Comparison of ENCODE assay signal across 7 mouse cellular contexts in genomic region chr1:43299490-43300302, GRCm38 (mm10).
DNase-seq lines count a peak whose midpoint lies in the region; ATAC-seq and TF ChIP-seq lines count a peak whose summit lies in the region.

No protein-coding gene starts in this region.

- peak; percentile 80 for TF ChIP-seq CTCF in left cerebral cortex, adult 2 months (IDR thresholded peaks at IDR 0.05)
- peak in 2 of 3 experiments; percentile 62 to 74; a peak in 4 of 6 replicates for TF ChIP-seq CTCF in MEL (IDR thresholded peaks at IDR 0.05 in 2 of 3, conservative IDR thresholded peaks at IDR 0.05 in 1 of 3; ENCODE audit: control insufficient read depth in 1 of 3, insufficient read depth in 1 of 3, low read depth in 2 of 3, low read length in 3 of 3, poor library complexity in 1 of 3, severe bottlenecking in 1 of 3)

- H3K4me3 ChIP-seq in left cerebral cortex, adult 2 months = no peak overlapping the region
- no peak overlapping the region for H3K4me3 ChIP-seq in MEL (ENCODE audit: control insufficient read depth in 1 of 2, insufficient read depth in 1 of 2, low read depth in 2 of 2, low read length in 2 of 2)
- H3K4me3 ChIP-seq in hindbrain, embryonic 14.5 days (replicated peaks; ENCODE audit: low read length) = no peak overlapping the region
- H3K4me3 ChIP-seq in midbrain, embryonic 15.5 days = no peak overlapping the region

- no peak overlapping the region for H3K9ac ChIP-seq in MEL (ENCODE audit: control insufficient read depth, low read depth, low read length, poor library complexity, severe bottlenecking)
- no peak overlapping the region for H3K9ac ChIP-seq in hindbrain, embryonic 14.5 days
- H3K9ac ChIP-seq in midbrain, embryonic 15.5 days = no peak overlapping the region

- no peak for DNase-seq in left cerebral cortex, adult 2 months (ENCODE audit: extremely low spot score in 1 of 2, low spot score in 2 of 2)
- no peak for DNase-seq in left cerebral cortex, adult 18-20 months (ENCODE audit: low spot score in 2 of 2)
- DNase-seq in MEL (ENCODE audit: low read depth, low spot score) = peak; percentile 69
- DNase-seq in c-Kit-positive CD71-positive TER-119-negative erythroid progenitor cells, embryonic 14.5 days (ENCODE audit: low read depth) = peak; percentile 71
- DNase-seq in hindbrain, embryonic 14.5 days (ENCODE audit: low spot score) = peak; percentile 84
- DNase-seq in adrenal gland, postnatal 4 days (ENCODE audit: low spot score in 2 of 2) = no peak

- peaks cover 0 to 13% of the 10 kb centered on the region in 2 experiments; a peak in 2 of 4 replicates for H3K4me1 ChIP-seq in MEL (ENCODE audit: control insufficient read depth in 1 of 2, insufficient read depth in 2 of 2, low read length in 2 of 2)
- H3K4me1 ChIP-seq in hindbrain, embryonic 14.5 days (replicated peaks; ENCODE audit: control insufficient read depth, insufficient read depth, low read length) = no peaks in the 10 kb centered on the region
- H3K4me1 ChIP-seq in midbrain, embryonic 15.5 days = 0 out of 2 replicates have a peak, but pooled peaks cover 2% of the 10 kb centered on the region

- WGBS in hindbrain, embryonic 14.5 days = 52% methylated on average over 7 of the region's 7 CpGs
- WGBS in midbrain, embryonic 15.5 days = 52% methylated on average over 7 of the region's 7 CpGs

- no peaks in the 10 kb centered on the region for H3K9me3 ChIP-seq in MEL (replicated peaks; ENCODE audit: insufficient read depth, low read length)
- no peaks in the 10 kb centered on the region for H3K9me3 ChIP-seq in hindbrain, embryonic 14.5 days (ENCODE audit: control insufficient read depth, low read length)
- H3K9me3 ChIP-seq in midbrain, embryonic 15.5 days = no peaks in the 10 kb centered on the region

- TF ChIP-seq EP300 in MEL (IDR thresholded peaks at IDR 0.05; ENCODE audit: low read depth in 1 of 2, low read length in 2 of 2) = no peak

- intact Hi-C loops in left cerebral cortex, adult 2 months (cut with DNase I) = loop anchor here (2.0 to 10.0 kb wide), 3 partner anchors 145 to 439 kb away; partner anchors contain the start of gene Nck2

- H3K27me3 ChIP-seq in MEL (ENCODE audit: control insufficient read depth in 1 of 2, insufficient read depth in 2 of 2, low read length in 2 of 2) = no peaks in the 10 kb centered on the region
- H3K27me3 ChIP-seq in hindbrain, embryonic 14.5 days (ENCODE audit: control insufficient read depth, insufficient read depth, low read length) = no peaks in the 10 kb centered on the region
- H3K27me3 ChIP-seq in midbrain, embryonic 15.5 days (replicated peaks) = no peaks in the 10 kb centered on the region; the same call in 1 of the 2 replicates

- ATAC-seq in hindbrain, embryonic 14.5 days (ENCODE audit: low FRiP score) = peak; percentile 73
- ATAC-seq in midbrain, embryonic 15.5 days (replicated peaks) = peak; percentile 80

- TF ChIP-seq POLR2A in MEL (IDR thresholded peaks at IDR 0.05; ENCODE audit: control insufficient read depth in 1 of 2, insufficient read depth in 1 of 2, low read depth in 1 of 2, low read length in 2 of 2, poor library complexity in 1 of 2) = no peak

- no peak overlapping the region for H3K27ac ChIP-seq in left cerebral cortex, adult 2 months
- no peak overlapping the region for H3K27ac ChIP-seq in MEL (ENCODE audit: control insufficient read depth, low read depth, low read length)
- no peak overlapping the region for H3K27ac ChIP-seq in hindbrain, embryonic 14.5 days
- no peak overlapping the region for H3K27ac ChIP-seq in midbrain, embryonic 15.5 days

- no peaks in the 10 kb centered on the region for H3K36me3 ChIP-seq in MEL (ENCODE audit: control insufficient read depth in 1 of 2, insufficient read depth in 2 of 2, low read length in 2 of 2)
- H3K36me3 ChIP-seq in hindbrain, embryonic 14.5 days (replicated peaks; ENCODE audit: control insufficient read depth, insufficient read depth) = no peaks in the 10 kb centered on the region
- H3K36me3 ChIP-seq in midbrain, embryonic 15.5 days (replicated peaks) = no peaks in the 10 kb centered on the region

- no peaks in the 10 kb centered on the region for H3K79me2 ChIP-seq in MEL (ENCODE audit: control insufficient read depth, insufficient read depth, low read length, poor library complexity)

- H3K4me2 ChIP-seq in hindbrain, embryonic 14.5 days (replicated peaks) = no peak overlapping the region
- H3K4me2 ChIP-seq in midbrain, embryonic 15.5 days = no peak overlapping the region

- TF ChIP-seq RAD21 in MEL (IDR thresholded peaks at IDR 0.05; ENCODE audit: low read depth, low read length) = peak; percentile 85

TF ChIP-seq in MEL, 35 proteins besides CTCF, POLR2A, EP300 and RAD21:
- TF ChIP-seq SMC3 (IDR thresholded peaks at IDR 0.05; ENCODE audit: low read depth, low read length) = peak; percentile 88
- no peak for TF ChIP-seq TCF12 (IDR thresholded peaks at IDR 0.05; ENCODE audit: low read depth, low read length)
- TF ChIP-seq MAZ (IDR thresholded peaks at IDR 0.05; ENCODE audit: low read depth, low read length) = no peak
- no peak for TF ChIP-seq MYB (IDR thresholded peaks at IDR 0.05; ENCODE audit: low read depth, low read length)
- no peak for TF ChIP-seq GABPA (IDR thresholded peaks at IDR 0.05; ENCODE audit: low read depth, low read length)
- TF ChIP-seq ZC3H11A (IDR thresholded peaks at IDR 0.05; ENCODE audit: low read depth, low read length) = peak; percentile 86
- TF ChIP-seq JUND (IDR thresholded peaks at IDR 0.05; ENCODE audit: low read depth, low read length) = no peak
- no peak for TF ChIP-seq TAL1 (IDR thresholded peaks at IDR 0.05; ENCODE audit: low read length)
- TF ChIP-seq MYC (IDR thresholded peaks at IDR 0.05; ENCODE audit: low read depth, low read length) = no peak
- peak; percentile 42 for TF ChIP-seq GATA1 (IDR thresholded peaks at IDR 0.05; ENCODE audit: low read depth, low read length)
- TF ChIP-seq POLR2AphosphoS2 (IDR thresholded peaks at IDR 0.05; ENCODE audit: low read length) = no peak
- TF ChIP-seq HCFC1 (IDR thresholded peaks at IDR 0.05; ENCODE audit: low read depth, low read length) = no peak
- no peak for TF ChIP-seq NRF1 (IDR thresholded peaks at IDR 0.05; ENCODE audit: insufficient read depth, low read depth, low read length, poor library complexity, severe bottlenecking)
- TF ChIP-seq KAT2A (conservative IDR thresholded peaks at IDR 0.05; ENCODE audit: low read depth, low read length) = no peak
- TF ChIP-seq ZMIZ1 (IDR thresholded peaks at IDR 0.05; ENCODE audit: low read depth, low read length) = no peak
- TF ChIP-seq MXI1 (IDR thresholded peaks at IDR 0.05; ENCODE audit: low read depth, low read length) = no peak
- TF ChIP-seq NELFE (IDR thresholded peaks at IDR 0.05; ENCODE audit: low read depth, low read length) = no peak
- TF ChIP-seq CHD1 (IDR thresholded peaks at IDR 0.05; ENCODE audit: low read depth, low read length) = no peak
- TF ChIP-seq POLR2AphosphoS5 (IDR thresholded peaks at IDR 0.05; ENCODE audit: borderline replicate concordance, low read depth, low read length) = no peak
- TF ChIP-seq SIN3A (IDR thresholded peaks at IDR 0.05; ENCODE audit: low read length) = no peak
- no peak for TF ChIP-seq ZNF384 (IDR thresholded peaks at IDR 0.05; ENCODE audit: low read depth, low read length)
- TF ChIP-seq TBP (IDR thresholded peaks at IDR 0.05; ENCODE audit: low read depth, low read length) = no peak

Comparison
In these comparisons a context has a peak if more than half of its experiments do, and no peak if none do; other contexts are left out.
1. DNase-seq: peak in MEL (single experiment), c-Kit-positive CD71-positive TER-119-negative erythroid progenitor cells, embryonic 14.5 days (single experiment) and hindbrain, embryonic 14.5 days (single experiment); none in left cerebral cortex, adult 2 months (0 of 2), left cerebral cortex, adult 18-20 months (0 of 2) and adrenal gland, postnatal 4 days (0 of 2).